Mouse (Mus musculus) MEL (cell line): ENCODE results near the gene Xrn1.

ENCODE experiments used
- BHLHE40 ChIP-seq: IDR thresholded peaks from 2 replicates; pipeline ENCODE4 v1.6.1; 2012; ENCODE audit warnings: low read depth, mild to moderate bottlenecking, inconsistent platforms, low read length, improper control_type of control experiment, borderline replicate concordance
- CTCF ChIP-seq, 3 experiments: IDR thresholded peaks in 2 of 3; conservative IDR thresholded peaks in 1 of 3; 2 replicates each; pipeline ENCODE4 v1.5.1; 2011 to 2012; ENCODE audit warnings: low read length in 3 of 3, low read depth in 2 of 3, mild to moderate bottlenecking in 2 of 3, improper control_type of control experiment in 1 of 3, inconsistent platforms in 1 of 3, mixed read lengths in 1 of 3, moderate library complexity in 1 of 3; ENCODE audit not compliant: control insufficient read depth in 1 of 3, insufficient read depth in 1 of 3, poor library complexity in 1 of 3, severe bottlenecking in 1 of 3
- ELF1 ChIP-seq: IDR thresholded peaks from 2 replicates; pipeline ENCODE4 v1.6.1; 2014; ENCODE audit warnings: low read depth, mild to moderate bottlenecking, inconsistent platforms, low read length, improper control_type of control experiment, moderate library complexity
- EP300 ChIP-seq, 2 experiments: IDR thresholded peaks; 2 replicates each; pipeline ENCODE4 v1.6.1; 2011; ENCODE audit warnings: improper control_type of control experiment in 2 of 2, low read length in 2 of 2, low read depth in 1 of 2, mild to moderate bottlenecking in 1 of 2
- GATA1 ChIP-seq: IDR thresholded peaks from 2 replicates; pipeline ENCODE4 v1.6.1; 2011; ENCODE audit warnings: low read depth, low read length, improper control_type of control experiment
- JUND ChIP-seq: IDR thresholded peaks from 2 replicates; pipeline ENCODE4 v1.6.1; 2011; ENCODE audit warnings: low read depth, mild to moderate bottlenecking, improper control_type of control experiment, low read length
- MXI1 ChIP-seq: IDR thresholded peaks from 2 replicates; pipeline ENCODE4 v1.6.1; 2011; ENCODE audit warnings: mild to moderate bottlenecking, low read depth, low read length, improper control_type of control experiment
- NELFE ChIP-seq: IDR thresholded peaks from 2 replicates; pipeline ENCODE4 v1.6.1; 2011; ENCODE audit warnings: low read depth, low read length, improper control_type of control experiment
- POLR2A ChIP-seq, 2 experiments: IDR thresholded peaks; 2 replicates each; pipeline ENCODE4 v1.6.1; 2011 to 2012; ENCODE audit warnings: low read length in 2 of 2, mild to moderate bottlenecking in 2 of 2, control low read depth in 1 of 2, improper control_type of control experiment in 1 of 2, low read depth in 1 of 2, moderate library complexity in 1 of 2; ENCODE audit not compliant: control insufficient read depth in 1 of 2, insufficient read depth in 1 of 2, poor library complexity in 1 of 2
- SIN3A ChIP-seq: IDR thresholded peaks from 2 replicates; pipeline ENCODE4 v1.6.1; 2012; ENCODE audit warnings: low read length, improper control_type of control experiment, inconsistent platforms

GRCm38 (mm10) chr9:96085293-96085692 lies 130.7 kb downstream of the Xrn1 start:
- no peak for TF ChIP-seq CTCF (IDR thresholded peaks at IDR 0.05 in 2 of 3, conservative IDR thresholded peaks at IDR 0.05 in 1 of 3; ENCODE audit: control insufficient read depth in 1 of 3, insufficient read depth in 1 of 3, low read depth in 2 of 3, low read length in 3 of 3, poor library complexity in 1 of 3, severe bottlenecking in 1 of 3)
- TF ChIP-seq ELF1 = no peak
- TF ChIP-seq JUND = no peak
- no peak for TF ChIP-seq EP300 (IDR thresholded peaks at IDR 0.05; ENCODE audit: low read depth in 1 of 2, low read length in 2 of 2)
- no peak for TF ChIP-seq BHLHE40
- no peak for TF ChIP-seq MXI1
- TF ChIP-seq POLR2A (IDR thresholded peaks at IDR 0.05; ENCODE audit: control insufficient read depth in 1 of 2, insufficient read depth in 1 of 2, low read depth in 1 of 2, low read length in 2 of 2, poor library complexity in 1 of 2) = no peak
- TF ChIP-seq GATA1 = no peak
- TF ChIP-seq SIN3A = no peak
- TF ChIP-seq NELFE = no peak
